Mouse (Mus musculus) cerebellum, postnatal 4 days (tissue): ENCODE measurements around the gene Amotl2.

Experiments
- DNase-seq, 2 experiments: peaks; one replicate each; pipeline ENCODE4 v3.0.0; 2022; ENCODE audit warnings: low spot score in 2 of 2, mixed read lengths in 1 of 2

Gene Amotl2

GRCm38 (mm10) chr9:102777631-102778591, 61.4 kb downstream of the Amotl2 start:
- no peak for DNase-seq

- peak; percentile 52 to 79 for DNase-seq
These were observed 63.0 kb downstream of the Amotl2 start for GRCm38 (mm10) chr9:102779493-102779892.
